ENCODE assay signal across 16 mouse cellular contexts in the genomic region with DNA sequence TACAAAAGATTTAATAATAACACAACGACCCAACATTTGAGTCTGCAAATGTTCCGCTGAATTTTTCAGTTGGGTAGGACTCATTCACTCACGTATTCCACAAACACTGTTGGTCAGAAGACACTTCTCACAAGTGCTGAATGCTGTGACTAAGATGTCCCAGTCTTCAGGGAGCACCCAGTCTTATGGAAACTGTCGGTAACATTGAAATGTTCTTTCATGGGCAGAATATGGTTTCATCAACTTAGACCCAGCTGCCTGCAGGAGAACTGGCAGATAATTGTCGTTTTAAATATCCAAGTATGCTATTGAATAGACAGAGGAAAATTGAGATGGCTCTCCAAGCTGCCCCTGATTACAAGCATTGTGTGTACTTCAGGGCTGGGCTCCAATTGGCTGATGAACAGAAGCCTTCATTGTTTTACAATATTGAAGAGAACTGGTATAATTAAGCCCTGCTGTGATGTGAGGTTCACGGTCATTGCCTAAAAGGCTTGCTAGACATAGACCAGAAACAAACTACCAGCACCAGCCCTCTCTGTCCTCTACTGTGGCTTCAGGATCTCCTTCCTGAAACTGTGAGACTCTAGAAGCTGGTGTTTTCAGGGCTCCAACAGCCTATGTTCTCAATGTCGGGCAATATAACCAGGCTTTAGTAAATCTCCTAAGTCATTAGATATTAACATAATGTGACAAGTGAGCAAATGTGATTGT. TPM values are rescaled to one million over a fixed set of nuclear protein-coding genes. Genes with fewer than 3 reads are reported as not detected.
DNase-seq lines count a peak whose midpoint lies in the region; ATAC-seq and TF ChIP-seq lines count a peak whose summit lies in the region.
"Had no signal": no experiment of that assay in that cellular context is flagged by ENCODE, and none has a peak within 500 bp of the region (broad histone marks: within the 10 kb centered on the region; RNA-seq: fewer than 3 reads in every experiment).

No protein-coding gene starts in this region.

- no peak overlapping the region for H3K4me3 ChIP-seq in midbrain, postnatal 0 days (ENCODE audit: low read depth, low read length)
- H3K4me3 ChIP-seq in midbrain, embryonic 10.5 days = no peak overlapping the region
- H3K4me3 ChIP-seq: embryonic facial prominence, embryonic 12.5 days; intestine, embryonic 15.5 days; layer of hippocampus, adult 2 months; liver, embryonic 13.5 days had no signal

- H3K9ac ChIP-seq in midbrain, postnatal 0 days (replicated peaks; ENCODE audit: low read length, poor library complexity, severe bottlenecking) = no peak overlapping the region
- H3K9ac ChIP-seq: embryonic facial prominence, embryonic 12.5 days; intestine, embryonic 15.5 days; liver, embryonic 13.5 days had no signal

- H3K36me3 ChIP-seq in midbrain, postnatal 0 days (ENCODE audit: insufficient read depth, low read length) = no peaks in the 10 kb centered on the region
- no peaks in the 10 kb centered on the region for H3K36me3 ChIP-seq in midbrain, embryonic 10.5 days
- H3K36me3 ChIP-seq: embryonic facial prominence, embryonic 12.5 days; intestine, embryonic 15.5 days; liver, embryonic 13.5 days had no signal

- ATAC-seq in midbrain, postnatal 0 days (ENCODE audit: low FRiP score) = peak; percentile 47; the same call in 1 of the 2 replicates
- ATAC-seq: intestine, embryonic 15.5 days had no signal

- WGBS in midbrain, postnatal 0 days = 63% methylated on average over 7 of the region's 7 CpGs
- 86% methylated on average over 7 of the region's 7 CpGs for WGBS in midbrain, embryonic 10.5 days

- no peak overlapping the region for H3K27ac ChIP-seq in midbrain, postnatal 0 days (ENCODE audit: low read depth, low read length)
- H3K27ac ChIP-seq in midbrain, embryonic 10.5 days (replicated peaks) = no peak overlapping the region
- H3K27ac ChIP-seq: embryonic facial prominence, embryonic 12.5 days; intestine, embryonic 15.5 days; layer of hippocampus, adult 2 months; liver, embryonic 13.5 days had no signal

- DNase-seq in cerebellum, adult 9-10 months = peak; percentile 2
- no peak for DNase-seq in cerebellum, adult 9-11 months
- peak; percentile 19 to 25 for DNase-seq in layer of hippocampus, adult 8-10 months (ENCODE audit: low spot score in 2 of 2)
- DNase-seq in layer of hippocampus, adult 9-10 months (ENCODE audit: low spot score) = no peak
- peak; percentile 66 for DNase-seq in midbrain, postnatal 0 days (ENCODE audit: low spot score)
- no peak for DNase-seq in midbrain, embryonic 10.5 days (ENCODE audit: low spot score)
- peak; percentile 95 for DNase-seq in retina, postnatal 1 day
- DNase-seq in heart, adult 11 months = no peak
- DNase-seq: adrenal gland, postnatal 10 days; gastrocnemius, postnatal 25 days; liver, embryonic 13.5 days; spleen, adult 18-20 months had no signal

- H3K4me1 ChIP-seq in midbrain, postnatal 0 days (ENCODE audit: insufficient read depth, low read length) = no peaks in the 10 kb centered on the region
- H3K4me1 ChIP-seq in midbrain, embryonic 10.5 days = no peaks in the 10 kb centered on the region
- H3K4me1 ChIP-seq: embryonic facial prominence, embryonic 12.5 days; intestine, embryonic 15.5 days; liver, embryonic 13.5 days had no signal

- no peaks in the 10 kb centered on the region for H3K9me3 ChIP-seq in midbrain, postnatal 0 days (ENCODE audit: low read length)
- no peaks in the 10 kb centered on the region for H3K9me3 ChIP-seq in midbrain, embryonic 10.5 days (replicated peaks)
- H3K9me3 ChIP-seq: embryonic facial prominence, embryonic 12.5 days; intestine, embryonic 15.5 days; liver, embryonic 13.5 days had no signal

- TF ChIP-seq CTCF in midbrain, postnatal 0 days (IDR thresholded peaks at IDR 0.05) = no peak

- no peak overlapping the region for H3K4me2 ChIP-seq in midbrain, postnatal 0 days (ENCODE audit: low read depth, low read length, poor library complexity, severe bottlenecking)
- H3K4me2 ChIP-seq: embryonic facial prominence, embryonic 12.5 days; heart, embryonic 11.5 days; intestine, embryonic 15.5 days; liver, embryonic 13.5 days had no signal

- no peaks in the 10 kb centered on the region for H3K27me3 ChIP-seq in midbrain, postnatal 0 days (ENCODE audit: insufficient read depth, low read length)
- no peaks in the 10 kb centered on the region for H3K27me3 ChIP-seq in midbrain, embryonic 10.5 days (ENCODE audit: low read depth, poor library complexity, severe bottlenecking)
- H3K27me3 ChIP-seq: embryonic facial prominence, embryonic 12.5 days; intestine, embryonic 15.5 days; liver, embryonic 13.5 days had no signal

RNA-seq across cellular contexts. Expression of gene Tars, which starts 59.8 kb away (rescaled TPM):
- total RNA-seq in layer of hippocampus, adult 8-10 months (2022) = 10 to 100 TPM; 29.5 to 40.4 (median 32.9) TPM
- total RNA-seq in midbrain, postnatal 0 days (2014; rRNA removed) = 27.6 and 31.0 TPM in 2 replicates
- 33.6 and 35.2 TPM in 2 replicates for polyA plus RNA-seq in midbrain, postnatal 0 days (2015; fragmentation: Nextera tagmentation; extraction: Ambion mirVana)
- 86.7 and 88.2 TPM in 2 replicates for polyA plus RNA-seq in midbrain, embryonic 10.5 days (2016; fragmentation: Nextera tagmentation; extraction: Ambion mirVana)

Comparison
In these comparisons a context has a peak if more than half of its experiments do, and no peak if none do; other contexts are left out.
1. DNase-seq: peak in cerebellum, adult 9-10 months (single experiment), layer of hippocampus, adult 8-10 months (2 of 2), midbrain, postnatal 0 days (single experiment) and retina, postnatal 1 day (single experiment); none in cerebellum, adult 9-11 months (single experiment), layer of hippocampus, adult 9-10 months (single experiment), midbrain, embryonic 10.5 days (single experiment) and heart, adult 11 months (single experiment).